Mouse (Mus musculus) effector memory CD4-positive, alpha-beta T cell, adult 7 months (primary cell): ENCODE results near the gene Carns1. TPM values are rescaled to one million over a fixed set of nuclear protein-coding genes. Genes with fewer than 3 reads are reported as not detected.

Source experiments
- polyA plus RNA-seq: library from polyadenylated mRNA; unstranded; fragments of 100-300 nt; shearing (Covaris generic); gene quantifications from one replicate; pipeline ENCODE4 v1.2.1, GENCODE M21; 2017

Carns1 gene
- 13.1 TPM for polyA plus RNA-seq

GRCm38 (mm10) chr19:4175368-4175947, at the start of gene Carns1:
Carns1 (minus strand) TSS chr19:4175479.

GRCm38 (mm10) chr19:4214071-4214770, 38.9 kb upstream of the Carns1 start, which contains the start of the genes Clcf1 and AC109138.7:
Clcf1 (plus strand) TSS chr19:4214238.
AC109138.7 (plus strand) TSS chr19:4214357.

GRCm38 (mm10) chr19:4201291-4201909, 26.1 kb upstream of the Carns1 start, which contains the start of gene Rad9a:
Rad9a (minus strand) TSS chr19:4201662.

GRCm38 (mm10) chr19:4191528-4192250, 16.4 kb upstream of the Carns1 start, which contains the start of gene Ppp1ca:
Ppp1ca (plus strand) TSS chr19:4192065.

GRCm38 (mm10) chr19:4190831-4191334, 15.6 kb upstream of the Carns1 start, which contains the start of gene Tbc1d10c:
Tbc1d10c (minus strand) TSS chr19:4191284.

GRCm38 (mm10) chr19:4162646-4163542, 12.4 kb downstream of the Carns1 start, which contains the start of gene Rps6kb2:
Rps6kb2 (minus strand) TSS chr19:4163354.

GRCm38 (mm10) chr19:4153232-4153654, 22.0 kb downstream of the Carns1 start, which contains the start of gene Ptprcap:
Ptprcap (plus strand) TSS chr19:4153604.

GRCm38 (mm10) chr19:4148491-4148806, 26.8 kb downstream of the Carns1 start, which contains the start of gene Coro1b:
Coro1b (plus strand) TSS chr19:4148619.

GRCm38 (mm10) chr19:4143759-4144268, 31.5 kb downstream of the Carns1 start, which contains the start of gene Cabp4:
Cabp4 (minus strand) TSS chr19:4144033.

GRCm38 (mm10) chr19:4139446-4139845, 35.8 kb downstream of the Carns1 start, which contains the start of gene Gpr152:
Gpr152 (plus strand) TSS chr19:4139787.

GRCm38 (mm10) chr19:4125741-4126696, 49.3 kb downstream of the Carns1 start, which contains the start of gene Aip:
Aip (minus strand) TSS chr19:4125858.

Other genes starting within 250 kb of the Carns1 start
- 0.20 TPM for gene Aldh3b1, start 245.7 kb downstream of the Carns1 start, polyA plus RNA-seq
- gene Unc93b1, start 240.3 kb downstream of the Carns1 start, polyA plus RNA-seq, result 37.0 TPM
- gene Aldh3b3, start 216.8 kb downstream of the Carns1 start, polyA plus RNA-seq, result 0.29 TPM
- not detected for gene Aldh3b2, start 203.2 kb downstream of the Carns1 start, polyA plus RNA-seq
- not detected for gene Acy3, start 188.9 kb downstream of the Carns1 start, polyA plus RNA-seq
- not detected for gene Tbx10, start 182.7 kb downstream of the Carns1 start, polyA plus RNA-seq
- 12.7 TPM for gene Nudt8, start 174.9 kb downstream of the Carns1 start, polyA plus RNA-seq
- 0.85 TPM for gene Gm49405, start 174.9 kb downstream of the Carns1 start, polyA plus RNA-seq
- gene Doc2g, start 172.2 kb downstream of the Carns1 start, polyA plus RNA-seq, result 2.1 TPM
- gene Ndufv1, start 162.7 kb downstream of the Carns1 start, polyA plus RNA-seq, result 109 TPM
- gene Gstp1, start 137.5 kb downstream of the Carns1 start, polyA plus RNA-seq, result 392 TPM
- not detected for gene Gstp2, start 129.5 kb downstream of the Carns1 start, polyA plus RNA-seq
- 42.6 TPM for gene Gstp3, start 115.9 kb downstream of the Carns1 start, polyA plus RNA-seq
- not detected for gene Cabp2, start 93.9 kb downstream of the Carns1 start, polyA plus RNA-seq
- gene Cdk2ap2, start 78.3 kb downstream of the Carns1 start, polyA plus RNA-seq, result 550 TPM
- 224 TPM for gene Pitpnm1, start 75.5 kb downstream of the Carns1 start, polyA plus RNA-seq
- 157 TPM for gene Aip, start 49.6 kb downstream of the Carns1 start, polyA plus RNA-seq
- not detected for gene Gpr152, start 35.7 kb downstream of the Carns1 start, polyA plus RNA-seq
- gene Cabp4, start 31.4 kb downstream of the Carns1 start, polyA plus RNA-seq, result not detected
- 214 TPM for gene Coro1b, start 26.9 kb downstream of the Carns1 start, polyA plus RNA-seq
- 375 TPM for gene Ptprcap, start 21.9 kb downstream of the Carns1 start, polyA plus RNA-seq
- 57.9 TPM for gene Rps6kb2, start 12.1 kb downstream of the Carns1 start, polyA plus RNA-seq
- 416 TPM for gene Tbc1d10c, start 15.8 kb upstream of the Carns1 start, polyA plus RNA-seq
- gene Ppp1ca, start 16.6 kb upstream of the Carns1 start, polyA plus RNA-seq, result 774 TPM
- gene Rad9a, start 26.2 kb upstream of the Carns1 start, polyA plus RNA-seq, result 28.5 TPM
- 40.7 TPM for gene Clcf1, start 38.8 kb upstream of the Carns1 start, polyA plus RNA-seq
- gene AC109138.7, start 38.9 kb upstream of the Carns1 start, polyA plus RNA-seq, result not detected
- gene Pold4, start 56.4 kb upstream of the Carns1 start, polyA plus RNA-seq, result 59.6 TPM
- 0.32 TPM for gene Ssh3, start 93.7 kb upstream of the Carns1 start, polyA plus RNA-seq
- 7.9 TPM for gene Ankrd13d, start 107.7 kb upstream of the Carns1 start, polyA plus RNA-seq
- gene Grk2, start 130.7 kb upstream of the Carns1 start, polyA plus RNA-seq, result 205 TPM
- gene Kdm2a, start 222.8 kb upstream of the Carns1 start, polyA plus RNA-seq, result 59.0 TPM